Mouse (Mus musculus) cerebellum, adult 2 months (tissue): ENCODE results near the gene Tet3.

Experiments used
- CTCF ChIP-seq: fragments of 200-500 bp; IDR thresholded peaks from 2 replicates; pipeline ENCODE4 v1.5.1; 2011; ENCODE audit warnings: low read depth, mild to moderate bottlenecking, control low read depth, low read length, moderate library complexity, borderline replicate concordance; ENCODE audit not compliant: insufficient read depth
- POLR2A ChIP-seq: fragments of 200-500 bp; IDR thresholded peaks from 2 replicates; pipeline ENCODE4 v1.6.1; 2011; ENCODE audit warnings: low read length, control low read depth, borderline replicate concordance; ENCODE audit not compliant: insufficient read depth

- TF ChIP-seq CTCF: no peak
- TF ChIP-seq POLR2A: no peak
Observed at GRCm38 (mm10) chr6:83459034-83459644, at the start of gene Tet3.
